Mouse (Mus musculus): Measurements from ENCODE around the gene Tada3.

- no peak for TF ChIP-seq CTCF (IDR thresholded peaks at IDR 0.05; ENCODE audit: extremely low read depth, insufficient read depth, insufficient read length, insufficient replicate concordance)
- no peak for TF ChIP-seq POLR2A (IDR thresholded peaks at IDR 0.05; ENCODE audit: low read depth, low read length)
These were observed 29.0 kb upstream of the Tada3 start for GRCm38 (mm10) chr6:113406683-113407082.

Data from spleen, adult 2 months (tissue).